Mouse (Mus musculus) spleen, embryonic (tissue): ENCODE results near the gene Gm42957.

Source experiments
- CTCF ChIA-PET: fragments of 350-600 bp; sonication (Branson Sonifier 250); formaldehyde crosslinking; loops from one replicate; lab custom pipeline; 2022; lab: Charles Lee

Gm42957 gene

GRCm38 (mm10) chr3:96606618-96607017 is 28.7 kb upstream of the Gm42957 start:
- CTCF ChIA-PET = no interaction called here

- CTCF ChIA-PET = no interaction called here
These were observed 17.3 kb upstream of the Gm42957 start for GRCm38 (mm10) chr3:96617941-96618340.

GRCm38 (mm10) chr3:96623201-96623600 is 12.1 kb upstream of the Gm42957 start:
- CTCF ChIA-PET = no interaction called here

- CTCF ChIA-PET = interaction anchor here (0.7 to 1.0 kb wide), 3 partner anchors 33 to 71 kb away, joined by 3 read pairs; no protein-coding TSS in a partner anchor
These were observed 5.3 kb upstream of the Gm42957 start, which contains the start of gene Rbm8a for GRCm38 (mm10) chr3:96629729-96630600. Rbm8a (plus strand) TSS chr3:96629933.

- CTCF ChIA-PET = interaction anchor here (0.7 kb wide), 1 partner anchor 73 kb away, joined by 14 read pairs; no protein-coding TSS in a partner anchor
These were observed 3.2 kb upstream of the Gm42957 start for GRCm38 (mm10) chr3:96632058-96632457.

- CTCF ChIA-PET = interaction anchor here (0.6 kb wide), 1 partner anchor 109 kb away, joined by 3 read pairs; the partner anchor contains the start of gene Hfe2
These were observed 1.3 kb upstream of the Gm42957 start for GRCm38 (mm10) chr3:96634015-96634414.

- CTCF ChIA-PET = interaction anchor here (0.7 kb wide), 1 partner anchor 728 kb away, joined by 3 read pairs; no protein-coding TSS in a partner anchor
These were observed 632 bp downstream of the Gm42957 start for GRCm38 (mm10) chr3:96635906-96636305.

- CTCF ChIA-PET = no interaction called here
These were observed 1.2 kb downstream of the Gm42957 start for GRCm38 (mm10) chr3:96636448-96636847.

- CTCF ChIA-PET = interaction anchor here (1.4 kb wide), 1 partner anchor 94 kb away, joined by 7 read pairs; no protein-coding TSS in a partner anchor
These were observed 3.9 kb downstream of the Gm42957 start for GRCm38 (mm10) chr3:96639219-96639618.

- CTCF ChIA-PET = interaction anchor here (0.5 to 0.6 kb wide), 2 partner anchors 16 to 27 kb away, joined by 3 read pairs; no protein-coding TSS in a partner anchor
These were observed 9.9 kb downstream of the Gm42957 start, which contains the start of gene Itga10 for GRCm38 (mm10) chr3:96645018-96645649. Itga10 (plus strand) TSS chr3:96645584.

- CTCF ChIA-PET = interaction anchor here (0.6 kb wide), 1 partner anchor 686 kb away, joined by 3 read pairs; no protein-coding TSS in a partner anchor
These were observed 12.1 kb downstream of the Gm42957 start for GRCm38 (mm10) chr3:96647365-96647764.

- CTCF ChIA-PET = interaction anchor here (0.7 kb wide), 1 partner anchor 16 kb away, joined by 3 read pairs; no protein-coding TSS in a partner anchor
These were observed 25.6 kb downstream of the Gm42957 start for GRCm38 (mm10) chr3:96660901-96661300.

- CTCF ChIA-PET = interaction anchor here (0.8 kb wide), 1 partner anchor 33 kb away, joined by 3 read pairs; the partner anchor contains the start of gene Rbm8a
These were observed 27.6 kb downstream of the Gm42957 start for GRCm38 (mm10) chr3:96662731-96663316.

GRCm38 (mm10) chr3:96663432-96664239 is 28.4 kb downstream of the Gm42957 start:
- CTCF ChIA-PET = interaction anchor here (0.8 kb wide), 1 partner anchor 34 kb away, joined by 3 read pairs; the partner anchor contains the start of gene Rbm8a

GRCm38 (mm10) chr3:96665732-96666363 is 30.6 kb downstream of the Gm42957 start:
- CTCF ChIA-PET = interaction anchor here (0.6 to 0.7 kb wide), 2 partner anchors 11 to 61 kb away, joined by 4 to 6 read pairs; partner anchors contain the start of genes Polr3c and Rnf115

- CTCF ChIA-PET = no interaction called here
These were observed 31.6 kb downstream of the Gm42957 start for GRCm38 (mm10) chr3:96666916-96667315.

GRCm38 (mm10) chr3:96667316-96667715 is 32.0 kb downstream of the Gm42957 start:
- CTCF ChIA-PET = interaction anchor here (0.7 kb wide), 1 partner anchor 32 kb away, joined by 4 read pairs; no protein-coding TSS in a partner anchor

GRCm38 (mm10) chr3:96668424-96669067 is 33.3 kb downstream of the Gm42957 start:
- CTCF ChIA-PET = no interaction called here
